Mouse (Mus musculus) bone marrow, adult 2 months (tissue): Measurements from ENCODE around the gene Crocc.

ENCODE experiments used
- CTCF ChIP-seq: fragments of 200-500 bp; IDR thresholded peaks from 2 replicates; pipeline ENCODE4 v1.5.1; 2011; ENCODE audit warnings: low read length, control low read depth; ENCODE audit not compliant: control insufficient read depth, insufficient read depth
- POLR2A ChIP-seq: fragments of 200-500 bp; IDR thresholded peaks from 2 replicates; pipeline ENCODE4 v1.6.1; 2011; ENCODE audit warnings: low read depth, mild to moderate bottlenecking, control low read depth, low read length, borderline replicate concordance; ENCODE audit not compliant: control insufficient read depth

- no peak for TF ChIP-seq POLR2A
- no peak for TF ChIP-seq CTCF
Observed at GRCm38 (mm10) chr4:141017657-141018436, 42.5 kb downstream of the Crocc start.
